Mouse (Mus musculus) B cell, adult (primary cell): ENCODE results near the gene Cebpz. TPM values are rescaled to one million over a fixed set of nuclear protein-coding genes. Genes with fewer than 3 reads are reported as not detected.

Source experiments
- total RNA-seq: library from RNA; stranded (reverse); gene quantifications from 4 replicates; pipeline ENCODE4 v1.2.4, GENCODE M21; 2023; ENCODE audit not compliant: inconsistent age

The Cebpz gene
- 102 to 113 TPM (median 109 TPM) in 4 replicates for total RNA-seq

GRCm38 (mm10) chr17:78936466-78937228 lies at the start of gene Cebpz, which contains the start of gene Ndufaf7:
TSS of gene Cebpz (minus strand) at chr17:78937066.
TSS of gene Ndufaf7 (plus strand) at chr17:78937136.

GRCm38 (mm10) chr17:78916369-78916813 lies 20.5 kb downstream of the Cebpz start, which contains the start of gene Cebpzos:
TSS of gene Cebpzos (plus strand) at chr17:78916500.

GRCm38 (mm10) chr17:78906892-78907291 lies 30.0 kb downstream of the Cebpz start, which contains the start of gene Sult6b1:
TSS of gene Sult6b1 (minus strand) at chr17:78906992.

GRCm38 (mm10) chr17:78882401-78883112 lies 54.3 kb downstream of the Cebpz start, which contains the start of gene Eif2ak2:
TSS of gene Eif2ak2 (minus strand) at chr17:78882573.

Other genes starting within 250 kb of the Cebpz start
- 28.2 to 32.6 TPM (median 31.5 TPM) in 4 replicates for gene Strn, start 199.9 kb downstream of the Cebpz start, total RNA-seq
- gene Heatr5b, start 101.7 kb downstream of the Cebpz start, total RNA-seq = 28.9 to 36.5 TPM (median 34.7 TPM) in 4 replicates
- gene Gpatch11, start 101.5 kb downstream of the Cebpz start, total RNA-seq = 23.0 to 36.0 TPM (median 29.0 TPM) in 4 replicates
- gene Eif2ak2, start 54.5 kb downstream of the Cebpz start, total RNA-seq = 29.5 to 43.2 TPM (median 34.2 TPM) in 4 replicates
- gene Sult6b1, start 30.1 kb downstream of the Cebpz start, total RNA-seq = not detected in 4 replicates
- gene Cebpzos, start 20.6 kb downstream of the Cebpz start, total RNA-seq = 9.1 to 15.7 TPM (median 12.5 TPM) in 4 replicates
- gene Ndufaf7, start 70 bp upstream of the Cebpz start, total RNA-seq = 14.6 to 27.1 TPM (median 22.5 TPM) in 4 replicates
- gene Prkd3, start 83.8 kb upstream of the Cebpz start, total RNA-seq = 40.7 to 50.1 TPM (median 45.8 TPM) in 4 replicates
- gene Qpct, start 114.8 kb upstream of the Cebpz start, total RNA-seq = not detected in 4 replicates